Mouse (Mus musculus): ENCODE measurements around the gene Dcaf6.

Gene Dcaf6

GRCm38 (mm10) chr1:165460360-165460800 is at the start of gene Dcaf6, which contains the start of gene Mpc2:
Gene Dcaf6 (minus strand): TSS chr1:165460475.
Gene Mpc2 (plus strand): TSS chr1:165460637.
- in situ Hi-C loops (cut with MboI, MseI): loop anchor here (25.0 kb wide), 1 partner anchor 1827 kb away; the partner anchor contains the start of gene Uck2

GRCm38 (mm10) chr1:165506303-165506702 is 46.0 kb upstream of the Dcaf6 start:
- in situ Hi-C loops (cut with MboI, MseI): no loop called here

- in situ Hi-C loops (cut with MboI, MseI): loop anchor here (5.0 kb wide), 1 partner anchor 54 kb away; no protein-coding TSS in a partner anchor
These were observed 43.2 kb upstream of the Dcaf6 start for GRCm38 (mm10) chr1:165503307-165504024.

- in situ Hi-C loops (cut with MboI, MseI): no loop called here
These were observed 38.6 kb upstream of the Dcaf6 start for GRCm38 (mm10) chr1:165498856-165499255.

- in situ Hi-C loops (cut with MboI, MseI): no loop called here
These were observed 28.9 kb upstream of the Dcaf6 start for GRCm38 (mm10) chr1:165489197-165489596.

GRCm38 (mm10) chr1:165486108-165486507 is 25.8 kb upstream of the Dcaf6 start:
- in situ Hi-C loops (cut with MboI, MseI): no loop called here

- in situ Hi-C loops (cut with MboI, MseI): no loop called here
These were observed 24.5 kb upstream of the Dcaf6 start, which contains the start of gene Adcy10 for GRCm38 (mm10) chr1:165484688-165485233. Gene Adcy10 (plus strand): TSS chr1:165485183.

GRCm38 (mm10) chr1:165471490-165471889 is 11.2 kb upstream of the Dcaf6 start:
- in situ Hi-C loops (cut with MboI, MseI): loop anchor here (25.0 kb wide), 1 partner anchor 1816 kb away; the partner anchor contains the start of gene Uck2

- in situ Hi-C loops (cut with MboI, MseI): loop anchor here (25.0 kb wide), 1 partner anchor 1818 kb away; the partner anchor contains the start of gene Uck2
These were observed 9.4 kb upstream of the Dcaf6 start for GRCm38 (mm10) chr1:165469717-165470116.

GRCm38 (mm10) chr1:165468971-165469370 is 8.7 kb upstream of the Dcaf6 start:
- in situ Hi-C loops (cut with MboI, MseI): loop anchor here (25.0 kb wide), 1 partner anchor 1818 kb away; the partner anchor contains the start of gene Uck2

- in situ Hi-C loops (cut with MboI, MseI): loop anchor here (25.0 kb wide), 1 partner anchor 1823 kb away; the partner anchor contains the start of gene Uck2
These were observed 4.3 kb upstream of the Dcaf6 start for GRCm38 (mm10) chr1:165464574-165464973.

GRCm38 (mm10) chr1:165462861-165463260 is 2.6 kb upstream of the Dcaf6 start:
- in situ Hi-C loops (cut with MboI, MseI): loop anchor here (25.0 kb wide), 1 partner anchor 1824 kb away; the partner anchor contains the start of gene Uck2

GRCm38 (mm10) chr1:165461681-165462080 is 1.4 kb upstream of the Dcaf6 start:
- in situ Hi-C loops (cut with MboI, MseI): loop anchor here (25.0 kb wide), 1 partner anchor 1826 kb away; the partner anchor contains the start of gene Uck2

GRCm38 (mm10) chr1:165460801-165461377 is 614 bp upstream of the Dcaf6 start:
- in situ Hi-C loops (cut with MboI, MseI): loop anchor here (25.0 kb wide), 1 partner anchor 1826 kb away; the partner anchor contains the start of gene Uck2

GRCm38 (mm10) chr1:165459503-165460181 is 633 bp downstream of the Dcaf6 start:
- in situ Hi-C loops (cut with MboI, MseI): loop anchor here (25.0 kb wide), 1 partner anchor 1828 kb away; the partner anchor contains the start of gene Uck2

GRCm38 (mm10) chr1:165459041-165459502 is 1.2 kb downstream of the Dcaf6 start:
- in situ Hi-C loops (cut with MboI, MseI): loop anchor here (25.0 kb wide), 1 partner anchor 1828 kb away; the partner anchor contains the start of gene Uck2

- in situ Hi-C loops (cut with MboI, MseI): no loop called here
These were observed 18.6 kb downstream of the Dcaf6 start for GRCm38 (mm10) chr1:165441719-165442118.

GRCm38 (mm10) chr1:165441201-165441600 is 19.1 kb downstream of the Dcaf6 start:
- in situ Hi-C loops (cut with MboI, MseI): no loop called here

GRCm38 (mm10) chr1:165440788-165441187 is 19.5 kb downstream of the Dcaf6 start:
- in situ Hi-C loops (cut with MboI, MseI): no loop called here

GRCm38 (mm10) chr1:165438289-165439021 is 21.8 kb downstream of the Dcaf6 start:
- in situ Hi-C loops (cut with MboI, MseI): no loop called here
